Comparison of ENCODE assay signal across 27 mouse cellular contexts in the genomic region with DNA sequence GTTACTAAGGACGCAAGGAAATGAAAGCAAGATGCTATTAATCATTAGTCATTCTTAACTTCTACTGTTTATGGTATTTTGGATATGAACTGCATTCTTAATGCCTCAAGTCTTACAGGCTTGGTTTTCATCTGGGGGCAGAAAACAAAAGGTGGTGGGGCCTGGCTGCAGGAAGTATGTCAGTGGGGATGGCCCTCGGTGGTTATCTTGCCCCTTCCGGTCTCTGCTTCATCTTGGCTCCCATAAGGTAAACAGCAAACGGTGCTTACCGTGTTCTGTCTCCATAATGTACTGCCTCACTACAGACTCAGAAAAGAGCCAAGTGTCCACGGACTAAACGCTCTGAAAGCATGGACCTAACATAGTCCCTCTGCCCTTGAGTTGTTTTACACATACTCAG.
A peak's percentile ranks its signal among the peaks of the same experiment; 100 is the strongest.
DNase-seq lines count a peak whose midpoint lies in the region; ATAC-seq and TF ChIP-seq lines count a peak whose summit lies in the region.
"Had no signal": no experiment of that assay in that cellular context is flagged by ENCODE, and none has a peak within 500 bp of the region (broad histone marks: within the 10 kb centered on the region; RNA-seq: fewer than 3 reads in every experiment).

No protein-coding gene starts in this region.

- no peaks in the 10 kb centered on the region for H3K27me3 ChIP-seq in lung, embryonic 14.5 days (ENCODE audit: insufficient read depth, low read length)
- no peaks in the 10 kb centered on the region for H3K27me3 ChIP-seq in lung, embryonic 16.5 days (ENCODE audit: control insufficient read depth, insufficient read depth, low read depth, low read length)
- no peaks in the 10 kb centered on the region for H3K27me3 ChIP-seq in hindbrain, embryonic 10.5 days (ENCODE audit: insufficient read depth, poor library complexity, severe bottlenecking)
- H3K27me3 ChIP-seq: CH12.LX; embryonic facial prominence, embryonic 13.5 days; forebrain, embryonic 13.5 days had no signal

- H3K9me3 ChIP-seq in lung, embryonic 14.5 days (ENCODE audit: low read depth, low read length) = no peaks in the 10 kb centered on the region
- H3K9me3 ChIP-seq in lung, embryonic 16.5 days (ENCODE audit: control insufficient read depth, low read length) = no peaks in the 10 kb centered on the region
- no peaks in the 10 kb centered on the region for H3K9me3 ChIP-seq in hindbrain, embryonic 10.5 days
- H3K9me3 ChIP-seq: embryonic facial prominence, embryonic 10.5 days; embryonic facial prominence, embryonic 13.5 days; forebrain, embryonic 10.5 days; forebrain, embryonic 13.5 days; G1E had no signal

- no peak overlapping the region for H3K9ac ChIP-seq in lung, embryonic 14.5 days
- no peak overlapping the region for H3K9ac ChIP-seq in lung, embryonic 16.5 days (ENCODE audit: low read length)
- H3K9ac ChIP-seq: embryonic facial prominence, embryonic 13.5 days; forebrain, embryonic 13.5 days; hindbrain, embryonic 14.5 days had no signal

- no peak for TF ChIP-seq CTCF in lung, embryonic 14.5 days (IDR thresholded peaks at IDR 0.05; ENCODE audit: low read depth)
- no peak for TF ChIP-seq CTCF in lung, adult 2 months (IDR thresholded peaks at IDR 0.05; ENCODE audit: insufficient read depth, low read length)

- WGBS in lung, embryonic 14.5 days = 54% methylated on average over 7 of the region's 7 CpGs
- WGBS in lung, adult 2 months = 45% methylated on average over 7 of the region's 7 CpGs
- WGBS in lung, embryonic 16.5 days = 58% methylated on average over 7 of the region's 7 CpGs
- WGBS in hindbrain, embryonic 10.5 days = 94% methylated on average over 7 of the region's 7 CpGs

- no peaks in the 10 kb centered on the region for H3K36me3 ChIP-seq in lung, embryonic 14.5 days (ENCODE audit: insufficient read depth)
- no peaks in the 10 kb centered on the region for H3K36me3 ChIP-seq in lung, embryonic 16.5 days (ENCODE audit: control insufficient read depth, insufficient read depth, low read length)
- 0 out of 2 replicates have a peak, but pooled peaks cover 9% of the 10 kb centered on the region for H3K36me3 ChIP-seq in hindbrain, embryonic 10.5 days
- H3K36me3 ChIP-seq: embryonic facial prominence, embryonic 10.5 days; forebrain, embryonic 10.5 days; G1E had no signal

- no peak overlapping the region for H3K4me3 ChIP-seq in lung, embryonic 14.5 days (ENCODE audit: low read depth, low read length)
- no peak overlapping the region for H3K4me3 ChIP-seq in lung, adult 2 months (replicated peaks; ENCODE audit: extremely low read depth, low read depth, low read length)
- no peak overlapping the region for H3K4me3 ChIP-seq in lung, embryonic 16.5 days (ENCODE audit: low read length)
- H3K4me3 ChIP-seq in hindbrain, embryonic 10.5 days = no peak overlapping the region
- H3K4me3 ChIP-seq: embryonic facial prominence, embryonic 10.5 days; embryonic facial prominence, embryonic 13.5 days; forebrain, embryonic 10.5 days; forebrain, embryonic 13.5 days had no signal

- DNase-seq in lung, embryonic 14.5 days = peak; percentile 26
- no peak for DNase-seq in lung, adult 2 months
- DNase-seq in lung, postnatal 14 days = peak; percentile 23
- DNase-seq in lung, postnatal 4 days = peak; percentile 28 to 68
- no peak for DNase-seq in layer of hippocampus, postnatal 25 days (ENCODE audit: extremely low spot score in 1 of 2, low spot score in 1 of 2)
- DNase-seq in hindbrain, embryonic 10.5 days (ENCODE audit: low spot score) = no peak
- DNase-seq: adrenal gland, adult 8-10 months; adrenal gland, postnatal 25 days; B cell, adult 2 months; cerebellum, adult 11-12 months; cerebellum, adult 8-10 months; cerebellum, postnatal 10 days; cerebellum, postnatal 36 days; embryo, embryonic 11 days; gastrocnemius, postnatal 10 days; gastrocnemius, postnatal 36 days had no signal

- no peak for ATAC-seq in lung, embryonic 14.5 days (ENCODE audit: insufficient read depth)
- peak; percentile 38; the same call in 1 of the 2 replicates for ATAC-seq in lung, embryonic 16.5 days (ENCODE audit: low read depth)
- ATAC-seq: forebrain, embryonic 13.5 days; forebrain, embryonic 16.5 days; hindbrain, postnatal 0 days had no signal

- H3K4me1 ChIP-seq in lung, embryonic 14.5 days (ENCODE audit: insufficient read depth) = 0 out of 2 replicates have a peak, but pooled peaks cover 3% of the 10 kb centered on the region
- peaks cover 7% of the 10 kb centered on the region for H3K4me1 ChIP-seq in lung, adult 2 months (ENCODE audit: control insufficient read depth, insufficient read depth, low read length)
- H3K4me1 ChIP-seq in lung, embryonic 16.5 days (replicated peaks; ENCODE audit: control insufficient read depth, insufficient read depth, low read length) = peaks cover 12% of the 10 kb centered on the region; the same call in 1 of the 2 replicates
- H3K4me1 ChIP-seq in hindbrain, embryonic 10.5 days (replicated peaks) = peaks cover 31% of the 10 kb centered on the region

- H3K4me2 ChIP-seq in lung, embryonic 14.5 days = no peak overlapping the region
- H3K4me2 ChIP-seq in lung, embryonic 16.5 days (ENCODE audit: low read depth, low read length) = no peak overlapping the region
- H3K4me2 ChIP-seq: embryonic facial prominence, embryonic 13.5 days; forebrain, embryonic 13.5 days; heart, embryonic 11.5 days; hindbrain, embryonic 14.5 days had no signal

- no peak for TF ChIP-seq POLR2A in lung, adult 2 months (IDR thresholded peaks at IDR 0.05; ENCODE audit: borderline replicate concordance, extremely low read depth, low read depth, low read length)

- H3K27ac ChIP-seq in lung, embryonic 14.5 days (ENCODE audit: low read depth) = no peak overlapping the region
- peak overlapping the region; percentile 10; the same call in 1 of the 2 replicates for H3K27ac ChIP-seq in lung, embryonic 16.5 days (ENCODE audit: low read length)
- no peak overlapping the region for H3K27ac ChIP-seq in hindbrain, embryonic 10.5 days
- H3K27ac ChIP-seq: embryonic facial prominence, embryonic 10.5 days; embryonic facial prominence, embryonic 13.5 days; forebrain, embryonic 10.5 days; forebrain, embryonic 13.5 days; hindbrain, embryonic 14.5 days; hindbrain, postnatal 0 days had no signal

Comparison
In these comparisons a context has a peak if more than half of its experiments do, and no peak if none do; other contexts are left out.
1. DNase-seq: peak in lung, embryonic 14.5 days (single experiment), lung, postnatal 14 days (single experiment) and lung, postnatal 4 days (2 of 2); none in lung, adult 2 months (single experiment), layer of hippocampus, postnatal 25 days (0 of 2) and hindbrain, embryonic 10.5 days (single experiment).